Mouse (Mus musculus) lung, postnatal 36 days (tissue): ENCODE measurements around the gene C1rb.
"Not testable (repeated sequence)": the region's sequence is repeated elsewhere in the genome, so short reads cannot be mapped to it uniquely, and the experiment has no call there.

ENCODE experiments used
- DNase-seq: peaks from one replicate; pipeline ENCODE4 v3.0.0; 2022; ENCODE audit warnings: mixed read lengths

Gene C1rb

GRCm38 (mm10) chr6:124570026-124570425, at the start of gene C1rb:
Gene C1rb (plus strand): TSS chr6:124570294.
- peak; percentile 80 for DNase-seq

- not testable (repeated sequence) for DNase-seq
Measured at GRCm38 (mm10) chr6:124522082-124522481, 48.0 kb upstream of the C1rb start.

- DNase-seq = no peak
Measured at GRCm38 (mm10) chr6:124527881-124528280, 42.2 kb upstream of the C1rb start.

- no peak for DNase-seq
Measured at GRCm38 (mm10) chr6:124531077-124531476, 39.0 kb upstream of the C1rb start.

- DNase-seq = not testable (repeated sequence)
Measured at GRCm38 (mm10) chr6:124536125-124536829, 33.8 kb upstream of the C1rb start.

GRCm38 (mm10) chr6:124541176-124541575, 28.9 kb upstream of the C1rb start:
- not testable (repeated sequence) for DNase-seq

GRCm38 (mm10) chr6:124542284-124542683, 27.8 kb upstream of the C1rb start, which contains the start of gene C1s1:
Gene C1s1 (minus strand): TSS chr6:124542359.
- peak; percentile 86 for DNase-seq

GRCm38 (mm10) chr6:124544466-124544865, 25.6 kb upstream of the C1rb start:
- peak; percentile 15 for DNase-seq

- DNase-seq = no peak
Measured at GRCm38 (mm10) chr6:124545425-124545824, 24.7 kb upstream of the C1rb start.

GRCm38 (mm10) chr6:124547979-124548378, 22.1 kb upstream of the C1rb start:
- DNase-seq = not testable (repeated sequence)

GRCm38 (mm10) chr6:124549023-124549550, 21.0 kb upstream of the C1rb start:
- no peak for DNase-seq

GRCm38 (mm10) chr6:124552766-124553165, 17.3 kb upstream of the C1rb start:
- DNase-seq = peak; percentile 10

GRCm38 (mm10) chr6:124555956-124556355, 14.1 kb upstream of the C1rb start:
- DNase-seq = not testable (repeated sequence)

- DNase-seq = not testable (repeated sequence)
Measured at GRCm38 (mm10) chr6:124561156-124561555, 8.9 kb upstream of the C1rb start.

- DNase-seq = not testable (repeated sequence)
Measured at GRCm38 (mm10) chr6:124561611-124562010, 8.5 kb upstream of the C1rb start.

GRCm38 (mm10) chr6:124575155-124575678, 5.1 kb downstream of the C1rb start:
- not testable (repeated sequence) for DNase-seq

GRCm38 (mm10) chr6:124580155-124580554, 10.1 kb downstream of the C1rb start:
- not testable (repeated sequence) for DNase-seq

GRCm38 (mm10) chr6:124582231-124582630, 12.1 kb downstream of the C1rb start:
- DNase-seq = no peak

- no peak for DNase-seq
Measured at GRCm38 (mm10) chr6:124584935-124585334, 14.8 kb downstream of the C1rb start.

- DNase-seq = no peak
Measured at GRCm38 (mm10) chr6:124585761-124586160, 15.7 kb downstream of the C1rb start.

GRCm38 (mm10) chr6:124586266-124586665, 16.2 kb downstream of the C1rb start:
- no peak for DNase-seq

- no peak for DNase-seq
Measured at GRCm38 (mm10) chr6:124588771-124589170, 18.7 kb downstream of the C1rb start.

GRCm38 (mm10) chr6:124592186-124592700, 22.1 kb downstream of the C1rb start:
- no peak for DNase-seq

GRCm38 (mm10) chr6:124593121-124593520, 23.0 kb downstream of the C1rb start:
- DNase-seq = no peak
